ENCODE assay signal across 11 mouse cellular contexts in genomic region chr5:126699314-126699713, GRCm38 (mm10).
A peak's percentile ranks its signal among the peaks of the same experiment; 100 is the strongest.
DNase-seq lines count a peak whose midpoint lies in the region; TF ChIP-seq lines count a peak whose summit lies in the region.
"Had no signal": no experiment of that assay in that cellular context is flagged by ENCODE, and none has a peak within 500 bp of the region (broad histone marks: within the 10 kb centered on the region; RNA-seq: fewer than 3 reads in every experiment).

No protein-coding gene starts in this region.

- H3K36me3 ChIP-seq in E14TG2a.4 (ENCODE audit: insufficient read depth, low read length) = no peaks in the 10 kb centered on the region
- H3K36me3 ChIP-seq: forebrain, embryonic 12.5 days had no signal

- no peaks in the 10 kb centered on the region for H3K4me1 ChIP-seq in E14TG2a.4 (replicated peaks; ENCODE audit: low read depth, low read length)
- H3K4me1 ChIP-seq in cortical plate, adult 2 months (ENCODE audit: control insufficient read depth, insufficient read depth, low read length) = no peaks in the 10 kb centered on the region

- intact Hi-C loops in gastrocnemius, adult 2 months (cut with DNase I) = no loop called here
- intact Hi-C loops in left cerebral cortex, postnatal 14 days (cut with DNase I) = no loop called here

- DNase-seq in gastrocnemius, adult 2 months = no peak
- DNase-seq in gastrocnemius, postnatal 4 days (ENCODE audit: low spot score in 2 of 2) = no peak
- peak; percentile 43 to 54 for DNase-seq in left cerebral cortex, postnatal 14 days (ENCODE audit: low spot score in 2 of 2)
- DNase-seq in left cerebral cortex, adult 11 months (ENCODE audit: low spot score) = no peak
- DNase-seq in adrenal gland, adult 2 months = no peak
- no peak for DNase-seq in adrenal gland, adult 8-10 months
- DNase-seq: adrenal gland, postnatal 25 days had no signal

- no peaks in the 10 kb centered on the region for H3K27me3 ChIP-seq in E14TG2a.4 (ENCODE audit: insufficient read depth, low read length)
- H3K27me3 ChIP-seq: forebrain, embryonic 12.5 days had no signal

- H3K4me3 ChIP-seq in gastrocnemius, adult 2 months = no peak overlapping the region
- H3K4me3 ChIP-seq in E14TG2a.4 (replicated peaks; ENCODE audit: low read length) = no peak overlapping the region
- H3K4me3 ChIP-seq in cortical plate, adult 2 months (ENCODE audit: insufficient read depth, low read length) = no peak overlapping the region
- H3K4me3 ChIP-seq: forebrain, embryonic 12.5 days had no signal

- TF ChIP-seq POLR2A in cortical plate, adult 2 months (IDR thresholded peaks at IDR 0.05; ENCODE audit: extremely low read depth, insufficient read depth, low read length) = no peak

- peak; percentile 6; the same call in 1 of the 2 replicates for TF ChIP-seq CTCF in gastrocnemius, adult 2 months (IDR thresholded peaks at IDR 0.05)
- TF ChIP-seq CTCF in E14TG2a.4 (conservative IDR thresholded peaks at IDR 0.05; ENCODE audit: low read length) = peak; percentile 29; the same call in 1 of the 2 replicates
- peak; percentile 39; the same call in 1 of the 2 replicates for TF ChIP-seq CTCF in cortical plate, adult 2 months (IDR thresholded peaks at IDR 0.05; ENCODE audit: extremely low read depth, insufficient read depth, low read length)

- H3K27ac ChIP-seq in gastrocnemius, adult 2 months = no peak overlapping the region
- no peak overlapping the region for H3K27ac ChIP-seq in cortical plate, adult 2 months (ENCODE audit: insufficient read depth, low read length)
- H3K27ac ChIP-seq: forebrain, embryonic 12.5 days; liver, embryonic 14.5 days had no signal

- no peaks in the 10 kb centered on the region for H3K9me3 ChIP-seq in E14TG2a.4 (ENCODE audit: low read length)
- H3K9me3 ChIP-seq: forebrain, embryonic 12.5 days had no signal

Comparison
In these comparisons a context has a peak if more than half of its experiments do, and no peak if none do; other contexts are left out.
1. DNase-seq: peak in left cerebral cortex, postnatal 14 days (2 of 2); none in gastrocnemius, adult 2 months (single experiment), gastrocnemius, postnatal 4 days (0 of 2), left cerebral cortex, adult 11 months (single experiment), adrenal gland, adult 2 months (single experiment) and adrenal gland, adult 8-10 months (single experiment).
2. Peak in every context shown above with its lines, with median percentiles within 50 percentile points of each other: CTCF ChIP-seq.